Mouse (Mus musculus) adrenal gland, postnatal 0 days (tissue): ENCODE results near the gene Kbtbd12. TPM values are rescaled to one million over a fixed set of nuclear protein-coding genes. Genes with fewer than 3 reads are reported as not detected.

Experiments used
- polyA plus RNA-seq: library from polyadenylated mRNA; unstranded; fragments of >200 nt; fragmentation: Nextera tagmentation; extraction: Ambion mirVana; gene quantifications from 2 replicates; pipeline ENCODE4 v1.2.1, GENCODE M21; 2015

Kbtbd12 gene
- polyA plus RNA-seq, result 0.08 and 0.91 TPM in 2 replicates

DNA sequence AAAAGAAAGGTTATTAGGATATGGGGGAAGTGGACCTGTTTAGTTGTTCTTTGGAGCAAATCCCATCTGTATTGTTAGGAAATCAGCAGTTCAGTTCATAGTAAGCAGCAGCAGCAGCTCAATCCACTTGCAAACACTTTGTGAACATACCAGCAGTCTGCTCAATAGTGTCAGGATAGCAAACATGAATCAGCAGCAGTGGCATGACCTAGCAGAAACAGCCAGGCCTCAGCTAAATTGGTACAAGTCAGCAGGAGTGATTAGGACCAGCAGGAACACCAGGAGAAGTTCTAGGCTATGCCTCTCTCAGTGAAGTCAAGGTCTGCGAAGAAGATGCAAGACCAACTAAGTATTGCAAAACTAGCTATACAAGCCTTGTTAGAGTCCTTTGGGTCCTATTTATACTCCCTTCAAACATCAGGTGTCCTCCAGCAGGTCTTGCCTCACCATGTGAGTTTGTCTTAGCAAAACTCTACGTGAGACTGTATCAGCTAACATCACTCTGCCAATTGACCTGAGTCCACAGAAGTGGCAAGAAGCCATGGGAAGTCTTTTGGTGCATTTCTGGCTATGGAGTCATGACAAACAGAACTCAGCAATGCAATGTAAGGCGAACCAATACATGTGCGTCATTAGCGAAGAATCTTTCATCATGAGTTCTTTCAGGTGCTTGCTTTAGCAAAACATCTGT, at the start of gene Kbtbd12:
Kbtbd12 (minus strand) TSS at position 340 of the 691 bp plus-strand sequence.

DNA sequence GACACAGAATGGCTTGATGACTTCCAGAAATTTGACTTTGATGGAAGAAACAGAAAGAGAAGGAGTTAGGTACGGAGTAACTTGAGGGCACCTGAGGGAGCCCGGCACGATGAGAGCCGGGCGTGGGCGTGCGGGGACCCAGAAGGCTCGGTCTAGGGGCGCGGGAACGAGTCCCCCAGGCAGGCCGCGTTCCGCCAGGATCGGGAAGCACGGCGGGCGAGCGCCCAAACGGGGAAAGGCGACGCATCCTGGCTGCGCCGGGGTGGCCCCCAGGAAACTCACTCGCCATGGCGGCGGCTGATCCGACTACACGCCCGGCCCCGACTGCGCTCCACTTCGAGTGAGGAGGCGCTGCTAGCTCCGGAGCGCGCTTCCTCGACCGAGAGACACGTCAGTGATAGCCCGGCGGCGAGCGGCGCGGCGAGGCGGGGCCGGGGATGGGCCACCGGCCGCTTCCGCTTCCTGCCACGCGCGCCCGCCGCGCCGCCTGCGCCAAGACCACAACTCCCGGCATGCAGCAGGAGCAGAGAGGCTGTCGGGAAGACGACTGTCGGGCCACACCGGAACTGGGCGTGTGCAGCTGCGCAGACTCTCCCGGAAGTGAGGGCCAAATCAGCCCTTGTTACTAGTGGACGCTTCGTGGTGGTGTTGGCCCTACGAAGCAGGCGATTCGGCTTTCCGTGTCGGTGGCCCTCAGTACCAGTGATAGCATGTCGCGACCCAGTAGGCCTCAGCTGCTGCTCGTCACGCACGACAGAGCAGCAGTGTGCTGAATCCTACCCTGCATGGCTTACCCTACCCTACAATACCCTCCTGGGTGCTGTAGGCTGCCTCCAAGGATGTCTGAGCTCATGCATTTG, 119.1 kb downstream of the Kbtbd12 start, which contains the start of gene Sec61a1:
Sec61a1 (minus strand) TSS at position 502 of the 860 bp plus-strand sequence.

Other genes with a start within 250 kb of the Kbtbd12 start
- 23.0 and 23.8 TPM in 2 replicates for gene Eefsec, start 191.4 kb downstream of the Kbtbd12 start, polyA plus RNA-seq
- gene Ruvbl1, start 172.5 kb downstream of the Kbtbd12 start, polyA plus RNA-seq, result 41.5 and 53.6 TPM in 2 replicates
- 98.1 and 136 TPM in 2 replicates for gene Sec61a1, start 119.0 kb downstream of the Kbtbd12 start, polyA plus RNA-seq
- 53.6 and 57.4 TPM in 2 replicates for gene Mgll, start 86.5 kb upstream of the Kbtbd12 start, polyA plus RNA-seq
- 36.9 and 56.9 TPM in 2 replicates for gene Abtb1, start 204.0 kb upstream of the Kbtbd12 start, polyA plus RNA-seq
- 63.2 and 106 TPM in 2 replicates for gene Podxl2, start 237.1 kb upstream of the Kbtbd12 start, polyA plus RNA-seq